Mouse (Mus musculus) MEL (cell line): ENCODE data around the gene Fpgt. TPM values are rescaled to one million over a fixed set of nuclear protein-coding genes. Genes with fewer than 3 reads are reported as not detected.

Experiments
- DNase-seq: peaks from one replicate; pipeline ENCODE4 v3.0.0; 2011; ENCODE audit warnings: low read depth, low spot score
- H3K27ac ChIP-seq: 2 replicates; pipeline ENCODE4 v1.5.1; 2012; ENCODE audit warnings: low read depth, mild to moderate bottlenecking, control low read depth, low read length, moderate library complexity; ENCODE audit not compliant: control insufficient read depth
- H3K27me3 ChIP-seq, 2 experiments: fragments of 150-350 bp in 1 of 2; sonication (generic) in 1 of 2; 2 replicates each; pipeline ENCODE4 v1.6.1; 2012; ENCODE audit warnings: low read length in 2 of 2, mild to moderate bottlenecking in 2 of 2, improper control_type of control experiment in 1 of 2, moderate library complexity in 1 of 2; ENCODE audit not compliant: insufficient read depth in 2 of 2, control insufficient read depth in 1 of 2
- H3K36me3 ChIP-seq, 2 experiments: 2 replicates each; pipeline ENCODE4 v1.6.1; 2012 to 2014; ENCODE audit warnings: low read length in 2 of 2, improper control_type of control experiment in 1 of 2, inconsistent platforms in 1 of 2, mild to moderate bottlenecking in 1 of 2; ENCODE audit not compliant: insufficient read depth in 2 of 2, control insufficient read depth in 1 of 2
- H3K4me1 ChIP-seq, 2 experiments: fragments of 150-350 bp in 1 of 2; sonication (generic) in 1 of 2; 2 replicates each; pipeline ENCODE4 v1.6.1; 2012; ENCODE audit warnings: low read length in 2 of 2, improper control_type of control experiment in 1 of 2, mild to moderate bottlenecking in 1 of 2; ENCODE audit not compliant: insufficient read depth in 2 of 2, control insufficient read depth in 1 of 2
- H3K4me3 ChIP-seq, 2 experiments: fragments of 150-350 bp in 1 of 2; sonication (generic) in 1 of 2; 2 replicates each; pipeline ENCODE4 v1.5.1; 2012; ENCODE audit warnings: low read depth in 2 of 2, low read length in 2 of 2, mild to moderate bottlenecking in 2 of 2, moderate library complexity in 2 of 2, control low read depth in 1 of 2, improper control_type of control experiment in 1 of 2; ENCODE audit not compliant: control insufficient read depth in 1 of 2, insufficient read depth in 1 of 2
- H3K79me2 ChIP-seq: 2 replicates; pipeline ENCODE4 v1.6.1; 2012; ENCODE audit warnings: mild to moderate bottlenecking, low read length, moderate library complexity; ENCODE audit not compliant: control insufficient read depth, poor library complexity, insufficient read depth
- H3K9ac ChIP-seq: 2 replicates; pipeline ENCODE4 v1.6.1; 2012; ENCODE audit warnings: low read depth, mild to moderate bottlenecking, control low read depth, low read length, moderate library complexity; ENCODE audit not compliant: control insufficient read depth, poor library complexity, severe bottlenecking
- H3K9me3 ChIP-seq: fragments of 150-350 bp; sonication (generic); replicated peaks from 2 replicates; pipeline ENCODE4 v1.6.1; 2012; ENCODE audit warnings: mild to moderate bottlenecking, low read length, improper control_type of control experiment, moderate library complexity; ENCODE audit not compliant: insufficient read depth
- BHLHE40 ChIP-seq: IDR thresholded peaks from 2 replicates; pipeline ENCODE4 v1.6.1; 2012; ENCODE audit warnings: low read depth, mild to moderate bottlenecking, inconsistent platforms, low read length, improper control_type of control experiment, borderline replicate concordance
- CHD1 ChIP-seq: IDR thresholded peaks from 2 replicates; pipeline ENCODE4 v1.6.1; 2012; ENCODE audit warnings: low read depth, mild to moderate bottlenecking, inconsistent platforms, low read length, improper control_type of control experiment
- E2F4 ChIP-seq: IDR thresholded peaks from 2 replicates; pipeline ENCODE4 v1.6.1; 2011; ENCODE audit warnings: low read depth, low read length, improper control_type of control experiment, borderline replicate concordance
- ELF1 ChIP-seq: IDR thresholded peaks from 2 replicates; pipeline ENCODE4 v1.6.1; 2014; ENCODE audit warnings: low read depth, mild to moderate bottlenecking, inconsistent platforms, low read length, improper control_type of control experiment, moderate library complexity
- EP300 ChIP-seq, 2 experiments: IDR thresholded peaks; 2 replicates each; pipeline ENCODE4 v1.6.1; 2011; ENCODE audit warnings: improper control_type of control experiment in 2 of 2, low read length in 2 of 2, low read depth in 1 of 2, mild to moderate bottlenecking in 1 of 2
- GATA1 ChIP-seq: IDR thresholded peaks from 2 replicates; pipeline ENCODE4 v1.6.1; 2011; ENCODE audit warnings: low read depth, low read length, improper control_type of control experiment
- JUND ChIP-seq: IDR thresholded peaks from 2 replicates; pipeline ENCODE4 v1.6.1; 2011; ENCODE audit warnings: low read depth, mild to moderate bottlenecking, improper control_type of control experiment, low read length
- MEF2A ChIP-seq: IDR thresholded peaks from 2 replicates; pipeline ENCODE4 v1.6.1; 2014; ENCODE audit warnings: low read depth, mild to moderate bottlenecking, inconsistent platforms, low read length, improper control_type of control experiment; ENCODE audit not compliant: poor library complexity, insufficient replicate concordance, severe bottlenecking; ENCODE audit errors: extremely low read depth
- NELFE ChIP-seq: IDR thresholded peaks from 2 replicates; pipeline ENCODE4 v1.6.1; 2011; ENCODE audit warnings: low read depth, low read length, improper control_type of control experiment
- POLR2A ChIP-seq, 2 experiments: IDR thresholded peaks; 2 replicates each; pipeline ENCODE4 v1.6.1; 2011 to 2012; ENCODE audit warnings: low read length in 2 of 2, mild to moderate bottlenecking in 2 of 2, control low read depth in 1 of 2, improper control_type of control experiment in 1 of 2, low read depth in 1 of 2, moderate library complexity in 1 of 2; ENCODE audit not compliant: control insufficient read depth in 1 of 2, insufficient read depth in 1 of 2, poor library complexity in 1 of 2
- POLR2AphosphoS2 ChIP-seq: IDR thresholded peaks from 2 replicates; pipeline ENCODE4 v1.6.1; 2011; ENCODE audit warnings: low read length, improper control_type of control experiment
- RAD21 ChIP-seq: IDR thresholded peaks from 2 replicates; pipeline ENCODE4 v1.6.1; 2011; ENCODE audit warnings: mild to moderate bottlenecking, low read depth, low read length, improper control_type of control experiment
- SMC3 ChIP-seq: IDR thresholded peaks from 2 replicates; pipeline ENCODE4 v1.6.1; 2011; ENCODE audit warnings: low read depth, low read length, improper control_type of control experiment
- TAL1 ChIP-seq: IDR thresholded peaks from 2 replicates; pipeline ENCODE4 v1.6.1; 2012; ENCODE audit warnings: mild to moderate bottlenecking, inconsistent platforms, low read length, moderate library complexity, mixed read lengths
- UBTF ChIP-seq: IDR thresholded peaks from 2 replicates; pipeline ENCODE4 v1.6.1; 2012; ENCODE audit warnings: low read depth, mild to moderate bottlenecking, inconsistent platforms, low read length, improper control_type of control experiment, moderate library complexity, borderline replicate concordance; ENCODE audit not compliant: insufficient read depth
- USF1 ChIP-seq: IDR thresholded peaks from 2 replicates; pipeline ENCODE4 v1.6.1; 2014; ENCODE audit warnings: low read depth, mild to moderate bottlenecking, inconsistent platforms, low read length, improper control_type of control experiment, moderate library complexity
- ZC3H11A ChIP-seq: IDR thresholded peaks from 2 replicates; pipeline ENCODE4 v1.6.1; 2012; ENCODE audit warnings: low read depth, mild to moderate bottlenecking, inconsistent platforms, low read length, improper control_type of control experiment
- ZMIZ1 ChIP-seq: IDR thresholded peaks from 2 replicates; pipeline ENCODE4 v1.6.1; 2012; ENCODE audit warnings: low read depth, mild to moderate bottlenecking, inconsistent platforms, low read length, improper control_type of control experiment, moderate library complexity
- ZNF384 ChIP-seq: IDR thresholded peaks from 2 replicates; pipeline ENCODE4 v1.6.1; 2012; ENCODE audit warnings: low read depth, mild to moderate bottlenecking, inconsistent platforms, low read length, improper control_type of control experiment
- polyA plus RNA-seq, 2 experiments: library from polyadenylated mRNA; stranded (reverse) in 1 of 2; unstranded in 1 of 2; fragments of >175 nt in 1 of 2; fragments of >200 nt in 1 of 2; gene quantifications; 2 replicates each; pipeline versions ENCODE4 v1.2.1 to v1.2.4; 2012; ENCODE audit warnings: low replicate concordance in 2 of 2, low read depth in 1 of 2; ENCODE audit not compliant: insufficient read length in 2 of 2, insufficient read depth in 1 of 2, missing spikeins in 1 of 2
- total RNA-seq: library from RNA; depleted of rRNA; stranded (reverse); fragments of 300-350 nt; gene quantifications from 2 replicates; pipeline ENCODE4 v1.2.3, GENCODE M21; 2012

Fpgt gene
- total and polyA plus RNA-seq, 3 experiments, result 8.0 to 10.8 TPM; not detected in 1

DNA sequence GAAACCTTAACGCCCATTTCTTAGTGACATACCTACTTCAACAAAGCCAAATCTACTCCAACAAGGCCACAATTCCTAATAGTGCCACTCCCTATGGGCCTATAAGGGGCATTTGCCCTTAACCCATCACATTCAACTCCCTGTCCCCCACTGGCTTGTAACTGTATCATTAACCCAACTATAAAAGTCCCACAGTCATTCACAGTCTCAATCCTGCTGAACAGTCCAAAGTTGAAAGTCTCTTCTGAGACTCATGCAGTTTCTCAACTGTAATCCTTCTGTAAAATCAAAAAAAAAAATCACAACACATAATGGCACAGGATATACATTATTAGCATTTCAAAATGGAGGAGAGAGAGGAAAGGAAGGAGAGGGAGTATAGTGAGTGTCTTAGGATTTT lies 6.1 kb upstream of the Fpgt start:
- no peaks in the 10 kb centered on the region for H3K27me3 ChIP-seq
- TF ChIP-seq ZNF384 (no peak), CHD1 (no peak), POLR2A (IDR thresholded peaks at IDR 0.05; ENCODE audit: control insufficient read depth in 1 of 2, insufficient read depth in 1 of 2, low read depth in 1 of 2, low read length in 2 of 2, poor library complexity in 1 of 2) (no peak), MEF2A (no peak), BHLHE40 (no peak), UBTF (no peak), EP300 (IDR thresholded peaks at IDR 0.05; ENCODE audit: low read depth in 1 of 2, low read length in 2 of 2) (no peak), GATA1 (no peak)
- H3K79me2 ChIP-seq, result no peaks in the 10 kb centered on the region
- H3K4me1 ChIP-seq, result no peaks in the 10 kb centered on the region
- H3K36me3 ChIP-seq, result peaks cover 0 to under 1% of the 10 kb centered on the region in 2 experiments; a peak in 1 of 4 replicates
- no peak overlapping the region for H3K4me3 ChIP-seq
- H3K9ac ChIP-seq, result no peak overlapping the region
- H3K27ac ChIP-seq, result no peak overlapping the region
- DNase-seq, result no peak
- no peaks in the 10 kb centered on the region for H3K9me3 ChIP-seq

DNA sequence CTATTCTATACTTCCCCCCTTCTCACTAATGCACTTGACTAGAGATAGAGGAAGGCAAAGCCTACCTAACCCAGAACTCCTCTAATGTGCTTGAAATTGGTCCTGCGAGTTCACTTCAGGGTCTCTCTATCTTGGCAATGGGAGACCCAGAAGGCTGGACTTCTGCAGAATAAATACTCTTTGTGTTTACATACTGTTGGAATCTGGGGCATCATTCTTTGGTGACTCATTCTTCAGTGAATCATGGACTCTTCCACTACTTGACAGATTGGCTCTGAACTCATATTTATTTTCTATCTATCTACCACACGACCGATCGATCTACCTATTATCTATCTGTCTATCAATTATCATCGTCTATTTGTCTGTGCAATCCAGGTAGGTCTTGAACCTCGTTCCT lies 1.1 kb downstream of the Fpgt start:
- no peak overlapping the region for H3K9ac ChIP-seq
- TF ChIP-seq E2F4, result no peak
- no peak for TF ChIP-seq ZMIZ1
- no peak for TF ChIP-seq MEF2A
- no peak for TF ChIP-seq POLR2AphosphoS2
- TF ChIP-seq ELF1, result no peak
- no peak for TF ChIP-seq EP300 (IDR thresholded peaks at IDR 0.05; ENCODE audit: low read depth in 1 of 2, low read length in 2 of 2)
- TF ChIP-seq USF1, result no peak
- no peak for TF ChIP-seq NELFE
- no peak for TF ChIP-seq ZC3H11A
- TF ChIP-seq GATA1, result no peak
- TF ChIP-seq SMC3, result no peak
- no peak for TF ChIP-seq RAD21
- TF ChIP-seq TAL1, result no peak
- TF ChIP-seq JUND, result no peak
- H3K27me3 ChIP-seq, result no peaks in the 10 kb centered on the region
- H3K27ac ChIP-seq, result no peak overlapping the region
- no peaks in the 10 kb centered on the region; a peak in 1 of 4 replicates for H3K4me1 ChIP-seq
- H3K9me3 ChIP-seq, result no peaks in the 10 kb centered on the region
- H3K4me3 ChIP-seq, result peak overlapping the region in 1 of 2 experiments; percentile 70; a peak in 2 of 4 replicates
- DNase-seq, result peak; percentile 5
- no peaks in the 10 kb centered on the region; the same call in 1 of the 2 replicates for H3K79me2 ChIP-seq
- peaks cover 0 to 8% of the 10 kb centered on the region in 2 experiments; a peak in 2 of 4 replicates for H3K36me3 ChIP-seq
